ENCODE assay signal across 8 mouse cellular contexts in genomic region chr4:134749301-134750030, GRCm38 (mm10). TPM values are rescaled to one million over a fixed set of nuclear protein-coding genes. Genes with fewer than 3 reads are reported as not detected.
A peak's percentile ranks its signal among the peaks of the same experiment; 100 is the strongest.
DNase-seq lines count a peak whose midpoint lies in the region; ATAC-seq and TF ChIP-seq lines count a peak whose summit lies in the region.

No protein-coding gene starts in this region.

- no peaks in the 10 kb centered on the region for H3K9me3 ChIP-seq in liver, embryonic 12.5 days (replicated peaks)

- no peak overlapping the region for H3K9ac ChIP-seq in liver, embryonic 12.5 days

- H3K4me2 ChIP-seq in liver, embryonic 12.5 days = no peak overlapping the region

- TF ChIP-seq POLR2A in cerebellum, adult 2 months (IDR thresholded peaks at IDR 0.05; ENCODE audit: borderline replicate concordance, insufficient read depth, low read length) = no peak

- no peak for DNase-seq in cerebellum, adult 2 months
- DNase-seq in cerebellum, adult 11 months = no peak
- DNase-seq in 416B (ENCODE audit: low read depth) = peak; percentile 75
- peak; percentile 89 for DNase-seq in c-Kit-positive CD71-positive TER-119-positive erythroid progenitor cells, embryonic 14.5 days (ENCODE audit: low spot score)
- peak; percentile 41 for DNase-seq in yolk sac, embryonic 10.5 days (ENCODE audit: low spot score)
- DNase-seq in layer of hippocampus, adult 11-12 months (ENCODE audit: low spot score) = no peak
- DNase-seq in layer of hippocampus, adult 9-11 months = no peak

- peak; percentile 65; the same call in 1 of the 2 replicates for TF ChIP-seq CTCF in cerebellum, adult 2 months (IDR thresholded peaks at IDR 0.05; ENCODE audit: borderline replicate concordance, insufficient read depth, low read depth, low read length)

- H3K36me3 ChIP-seq in liver, embryonic 12.5 days = peaks cover 96% of the 10 kb centered on the region

- WGBS in cerebellum, adult 2 months = 74% methylated on average over 21 of the region's 21 CpGs
- WGBS in liver, embryonic 12.5 days (ENCODE audit: insufficient replicate concordance) = 53% methylated on average over 21 of the region's 21 CpGs

- no peaks in the 10 kb centered on the region for H3K27me3 ChIP-seq in cerebellum, adult 2 months (ENCODE audit: control insufficient read depth, insufficient read depth, low read length)
- no peaks in the 10 kb centered on the region for H3K27me3 ChIP-seq in liver, embryonic 12.5 days (replicated peaks)

- peaks cover 26% of the 10 kb centered on the region for H3K4me1 ChIP-seq in cerebellum, adult 2 months (ENCODE audit: control insufficient read depth, insufficient read depth, low read length)
- peaks cover 79% of the 10 kb centered on the region for H3K4me1 ChIP-seq in liver, embryonic 12.5 days

- H3K4me3 ChIP-seq in cerebellum, adult 2 months (replicated peaks; ENCODE audit: insufficient read depth, low read depth, low read length) = no peak overlapping the region
- no peak overlapping the region for H3K4me3 ChIP-seq in liver, embryonic 12.5 days

- peak; percentile 17; the same call in 1 of the 2 replicates for ATAC-seq in liver, embryonic 12.5 days

- no peak overlapping the region for H3K27ac ChIP-seq in cerebellum, adult 2 months (ENCODE audit: insufficient read depth, low read length)
- H3K27ac ChIP-seq in liver, embryonic 12.5 days = peak overlapping the region; percentile 62

RNA-seq across cellular contexts. Expression of gene Ldlrap1, which starts 18.4 kb away (rescaled TPM):
- polyA plus RNA-seq in cerebellum, adult 2 months (2012; rRNA removed) = 16.0 and 18.5 TPM in 2 replicates
- 26.4 and 28.2 TPM in 2 replicates for polyA plus RNA-seq in liver, embryonic 12.5 days (2016; fragmentation: Nextera tagmentation; extraction: Ambion mirVana)

RNA-seq across cellular contexts. Expression of gene Man1c1, which starts 45.4 kb away (rescaled TPM):
- polyA plus RNA-seq in cerebellum, adult 2 months (2012; rRNA removed) = 30.1 and 36.3 TPM in 2 replicates
- polyA plus RNA-seq in liver, embryonic 12.5 days (2016; fragmentation: Nextera tagmentation; extraction: Ambion mirVana) = 3.2 and 3.5 TPM in 2 replicates

Comparison
In these comparisons a context has a peak if more than half of its experiments do, and no peak if none do; other contexts are left out.
1. DNase-seq: peak in 416B (single experiment), c-Kit-positive CD71-positive TER-119-positive erythroid progenitor cells, embryonic 14.5 days (single experiment) and yolk sac, embryonic 10.5 days (single experiment); none in cerebellum, adult 2 months (0 of 2), cerebellum, adult 11 months (single experiment), layer of hippocampus, adult 11-12 months (single experiment) and layer of hippocampus, adult 9-11 months (single experiment).